Mouse (Mus musculus) thymus, postnatal 36 days (tissue): ENCODE results near the gene Orc3.

Experiments
- DNase-seq, 2 experiments: peaks; one replicate each; pipeline ENCODE4 v3.0.0; 2022; ENCODE audit warnings: mixed read lengths in 2 of 2

Gene Orc3

DNA sequence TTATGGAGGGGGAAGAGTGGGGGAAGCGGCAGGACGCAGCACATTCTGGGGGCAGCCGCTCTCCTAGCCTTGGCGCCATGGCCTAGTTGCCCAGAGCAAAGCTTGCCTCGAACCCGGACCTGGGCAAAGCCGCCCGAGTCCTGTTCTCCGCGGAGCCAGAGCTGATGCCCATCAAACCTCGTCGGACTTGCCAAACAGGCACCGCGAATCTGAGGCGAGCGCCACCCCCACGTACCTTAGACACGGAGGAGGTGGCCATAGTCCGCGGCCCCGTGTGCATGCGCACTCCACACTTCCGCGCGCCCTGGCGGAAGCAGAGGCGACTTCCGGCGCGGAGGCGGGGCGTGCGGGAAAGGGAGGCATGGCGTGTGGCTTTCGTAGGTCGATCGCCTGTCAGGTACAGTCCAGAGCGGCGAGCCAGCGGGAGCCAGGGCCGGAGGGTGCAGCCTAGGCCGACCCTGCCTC, at the start of gene Orc3, which contains the start of gene Rars2:
TSS of gene Orc3 (minus strand) at position 315 of the 465 bp plus-strand sequence.
TSS of gene Rars2 (plus strand) at position 328 of the 465 bp plus-strand sequence.
- peak; percentile 91 for DNase-seq

DNA sequence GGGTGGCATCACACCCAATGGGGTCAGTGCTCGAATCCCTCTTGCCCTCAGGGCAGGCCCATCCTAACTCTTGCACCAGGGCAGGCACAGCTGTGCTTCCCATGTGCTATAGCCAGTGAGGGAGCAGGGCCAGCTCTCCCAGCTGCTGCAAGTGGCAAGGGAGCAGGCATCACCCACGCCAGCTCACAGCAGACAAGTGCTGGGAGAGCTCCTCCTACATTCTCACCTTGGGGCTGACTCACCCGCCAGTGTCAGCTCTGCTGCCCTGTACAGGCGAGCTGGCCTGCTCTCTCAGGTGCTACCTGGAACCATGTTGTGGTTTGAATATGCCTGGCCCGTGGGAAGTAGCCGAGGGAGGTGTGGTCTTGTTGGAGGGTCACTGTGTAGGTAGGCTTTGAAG, 47.2 kb upstream of the Orc3 start:
- no peak for DNase-seq

DNA sequence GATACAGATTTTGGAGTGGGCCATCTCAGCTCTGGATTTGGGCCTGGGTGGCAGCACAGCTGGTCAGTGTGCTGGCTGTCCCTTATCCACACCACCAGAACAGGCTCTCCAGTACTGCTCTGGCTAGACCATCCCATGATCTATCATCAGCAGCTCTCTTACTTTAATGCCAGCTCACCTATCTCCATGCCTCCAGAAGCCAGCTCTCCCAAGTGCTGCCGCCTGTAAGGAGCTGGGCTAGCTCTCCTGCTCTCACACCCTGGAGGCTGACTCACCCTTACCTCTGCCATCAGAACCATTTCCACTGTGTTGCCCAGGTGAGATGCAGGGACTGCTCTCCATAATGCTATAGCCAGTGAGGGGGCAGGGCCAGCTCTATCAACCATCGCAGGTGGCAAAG, 46.8 kb upstream of the Orc3 start:
- no peak for DNase-seq

DNA sequence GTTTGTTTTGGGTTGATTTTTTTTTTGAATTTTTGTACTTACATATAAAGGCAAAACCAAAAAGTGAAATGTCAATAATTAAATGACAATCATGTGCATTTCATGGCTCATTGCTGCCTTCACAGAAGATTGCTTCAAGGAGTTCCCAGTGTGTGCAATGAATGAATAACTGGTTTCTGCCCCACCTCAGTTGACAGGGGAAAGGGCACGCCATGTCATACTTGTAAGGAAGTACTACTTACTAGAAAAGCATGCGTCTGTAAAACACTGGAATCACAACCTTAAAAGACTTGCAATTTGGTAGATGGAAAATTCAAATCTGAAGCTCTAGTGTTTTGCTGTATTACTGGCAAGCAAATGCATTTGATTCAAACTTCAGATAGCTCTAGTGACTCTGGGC, 44.3 kb upstream of the Orc3 start:
- no peak for DNase-seq

DNA sequence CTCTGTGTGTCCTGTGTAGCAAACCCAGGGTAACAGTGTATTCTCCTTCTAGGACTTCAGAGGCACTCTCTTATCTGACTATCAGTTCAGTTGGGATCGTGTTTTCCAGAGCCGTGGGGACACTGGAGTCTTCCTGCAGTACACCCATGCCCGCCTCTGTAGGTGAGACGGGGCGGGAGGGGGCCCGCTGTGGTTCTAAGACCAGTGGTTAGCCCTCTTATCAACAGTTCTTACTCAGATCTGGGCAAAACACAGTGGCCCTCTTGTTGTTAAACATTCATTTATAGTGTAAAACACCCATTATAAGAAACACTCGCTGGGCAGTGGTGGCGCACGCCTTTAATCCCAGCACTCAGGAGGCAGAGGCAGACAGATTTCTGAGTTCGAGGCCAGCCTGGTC, 41.4 kb upstream of the Orc3 start:
- no peak for DNase-seq

DNA sequence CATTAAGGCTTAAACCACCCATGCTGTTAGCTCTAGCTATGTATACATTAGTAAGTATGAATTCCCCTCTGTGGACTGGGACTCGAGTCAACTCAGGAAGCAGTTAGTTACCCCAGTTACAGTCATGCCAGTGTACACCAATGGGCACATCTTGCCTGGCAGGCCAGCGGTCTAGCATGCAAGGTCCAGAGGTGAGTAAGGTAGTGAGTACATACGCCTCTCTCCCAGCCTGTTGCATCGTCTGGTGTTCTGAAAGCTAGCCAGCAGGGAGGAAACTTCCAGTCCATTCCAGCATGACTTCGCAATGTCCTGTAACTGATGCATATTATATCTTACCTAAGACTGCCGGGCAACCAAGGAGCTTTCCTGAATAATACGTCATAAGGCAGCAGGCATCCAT, 38.4 kb upstream of the Orc3 start:
- DNase-seq = no peak

DNA sequence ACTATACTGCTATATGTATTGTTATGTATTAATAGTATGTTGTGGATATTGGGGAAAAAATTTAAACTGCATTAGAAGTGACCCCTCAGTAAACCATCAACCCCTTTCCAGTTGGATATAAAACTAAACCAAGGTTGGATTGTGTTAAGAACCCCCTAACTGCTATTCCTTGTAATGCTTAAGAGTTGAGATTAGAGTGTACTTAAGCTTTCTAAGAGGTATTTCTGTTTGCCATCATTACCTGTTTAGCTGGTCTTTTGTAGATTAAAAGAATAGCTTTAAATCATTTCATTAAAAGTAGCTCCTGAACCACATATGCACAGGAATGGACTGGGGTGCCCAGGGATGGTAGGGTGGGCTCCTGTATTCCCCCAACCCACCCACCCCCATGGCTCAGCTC, 30.0 kb upstream of the Orc3 start:
- no peak for DNase-seq

DNA sequence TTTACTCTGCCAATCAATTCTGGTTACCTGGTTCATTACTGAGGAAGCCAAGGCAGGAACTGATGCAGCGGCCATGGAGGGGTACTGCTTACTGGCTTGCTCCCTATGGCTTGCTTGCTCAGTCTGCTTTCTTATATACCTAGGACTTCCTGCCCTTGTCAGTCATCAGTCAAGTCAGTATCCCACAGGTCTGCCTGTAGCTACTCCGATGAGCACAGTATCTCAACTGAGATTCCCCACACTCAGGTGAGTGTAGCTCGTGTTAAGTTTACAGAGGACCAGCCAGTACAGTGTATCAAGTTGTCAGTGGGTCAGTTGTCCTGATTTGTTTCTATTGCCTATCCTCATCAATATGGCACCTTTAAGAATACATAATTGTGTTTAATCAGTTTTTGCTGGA, 26.0 kb upstream of the Orc3 start:
- no peak for DNase-seq

DNA sequence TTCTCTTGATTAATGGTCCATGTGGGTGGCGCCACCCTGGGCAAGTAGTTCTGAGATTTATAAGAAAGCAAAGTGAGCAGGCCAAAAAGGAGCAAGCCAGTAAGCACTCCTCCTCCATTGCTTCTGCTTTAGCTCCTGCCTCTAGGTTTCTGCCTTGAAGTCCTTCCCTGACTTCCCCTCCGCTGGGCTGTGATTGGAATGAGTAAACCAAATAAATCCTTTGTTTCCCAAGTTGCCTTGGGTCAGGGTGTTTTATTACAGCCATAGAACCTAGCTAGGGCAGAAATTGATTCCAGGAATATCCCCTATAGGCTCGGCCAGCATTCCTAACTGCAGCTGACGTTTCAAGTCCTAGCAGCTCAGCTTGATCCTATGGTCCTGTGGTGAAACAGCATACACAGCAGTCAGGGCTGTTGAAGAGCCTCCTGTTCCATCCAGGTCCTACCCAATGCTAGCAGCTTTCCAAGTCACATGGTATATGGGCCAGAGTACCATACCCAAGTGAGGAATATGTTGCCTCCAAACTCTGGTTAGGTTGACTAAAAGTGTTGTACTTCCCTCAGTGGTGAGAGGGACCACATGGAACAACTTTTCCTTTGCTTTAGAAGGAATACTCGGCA, 25.1 kb upstream of the Orc3 start:
- no peak for DNase-seq

DNA sequence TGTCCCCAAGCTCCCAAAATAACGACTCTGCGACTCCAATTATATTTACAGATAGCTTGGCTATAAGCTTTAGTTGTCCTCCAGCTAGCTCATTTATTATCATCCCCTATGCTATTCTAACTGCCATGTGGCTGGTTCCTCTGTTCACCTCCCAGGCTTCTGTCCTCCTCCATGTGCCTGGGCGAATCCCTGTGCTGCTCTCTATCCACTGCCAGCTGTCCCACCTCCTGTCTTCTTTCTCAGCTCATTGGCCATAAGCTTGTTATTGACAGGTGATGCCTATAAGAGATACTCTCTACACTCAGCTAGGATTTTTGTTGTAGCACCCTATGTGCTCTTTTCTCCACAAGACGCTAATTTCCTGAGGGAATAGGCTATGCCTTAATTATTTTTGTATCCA, 23.1 kb upstream of the Orc3 start:
- no peak for DNase-seq

DNA sequence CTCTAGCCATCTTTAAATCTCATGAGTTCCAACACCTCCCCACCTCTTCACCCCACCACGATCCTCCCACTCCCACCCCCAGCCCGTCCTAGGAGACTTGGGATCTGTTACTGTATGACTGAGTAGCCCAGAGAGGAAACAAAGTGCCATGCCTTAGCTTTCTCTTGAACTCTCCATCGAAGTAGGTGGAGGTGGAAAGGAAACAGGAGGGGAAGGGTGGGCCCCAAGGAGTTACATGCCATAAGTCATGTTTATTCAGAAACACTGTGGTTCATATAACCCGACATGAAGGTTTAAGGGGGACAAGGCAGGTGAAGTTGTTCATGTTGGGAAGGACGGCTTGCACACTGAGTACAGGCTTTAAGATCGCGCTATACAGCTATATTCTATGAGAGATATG, 22.6 kb upstream of the Orc3 start:
- no peak for DNase-seq

DNA sequence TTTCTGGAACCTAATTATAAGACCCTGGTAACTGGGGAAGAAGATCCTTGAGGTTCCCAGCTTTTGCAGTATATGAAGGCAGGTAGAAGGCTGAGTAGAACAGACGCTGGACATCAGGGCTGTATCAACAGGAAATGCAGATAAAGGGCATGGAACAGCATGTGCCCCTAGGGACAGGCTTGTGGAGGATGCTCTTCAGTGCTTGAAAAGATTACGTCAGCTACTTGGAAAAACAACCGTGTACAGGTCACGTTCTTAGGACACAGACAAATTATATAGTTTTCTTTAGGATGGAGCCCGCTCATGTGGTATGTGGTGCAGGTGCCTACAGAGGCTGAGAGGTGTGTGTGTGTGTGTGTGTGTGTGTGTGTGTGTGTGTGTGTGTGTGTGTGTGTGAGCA, 21.3 kb upstream of the Orc3 start:
- no peak for DNase-seq

DNA sequence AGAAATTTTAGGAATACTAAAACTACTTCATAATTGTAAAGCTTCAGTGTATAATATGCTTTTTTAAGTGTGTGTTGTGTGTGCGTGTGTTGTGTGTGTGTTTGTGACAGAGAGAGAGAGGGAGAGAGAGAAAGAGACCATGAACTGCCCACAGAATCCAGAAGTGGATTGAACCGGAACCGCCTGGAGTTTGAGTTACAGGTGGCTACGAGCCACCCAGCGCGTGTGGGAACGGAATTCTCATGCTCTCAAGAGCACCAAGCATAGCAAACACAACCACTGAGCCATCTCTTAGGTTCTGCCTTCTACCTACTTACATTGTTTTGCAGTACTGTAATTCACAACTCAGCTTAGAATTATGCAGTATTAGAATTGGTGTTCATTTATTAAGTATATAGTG, 19.4 kb upstream of the Orc3 start:
- DNase-seq = no peak

DNA sequence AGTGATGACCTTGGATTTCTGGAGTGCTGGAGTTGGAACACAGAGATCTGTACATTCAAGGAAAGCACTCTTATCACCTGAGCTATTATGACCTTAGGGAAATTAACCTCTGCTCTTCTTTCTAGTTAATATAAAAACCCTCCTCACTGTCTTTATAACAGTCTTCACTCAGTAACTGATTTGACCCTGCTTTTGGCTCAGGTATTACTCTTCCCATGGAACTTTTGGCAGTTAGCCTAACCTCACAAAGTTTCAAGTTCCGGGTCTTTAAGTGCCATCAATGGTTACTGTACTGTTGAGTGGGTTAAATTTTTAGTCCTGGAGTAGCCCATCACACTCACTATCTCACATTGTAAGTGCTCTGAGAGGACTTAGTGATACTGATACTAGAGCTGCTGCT, 15.2 kb upstream of the Orc3 start:
- DNase-seq = no peak

DNA sequence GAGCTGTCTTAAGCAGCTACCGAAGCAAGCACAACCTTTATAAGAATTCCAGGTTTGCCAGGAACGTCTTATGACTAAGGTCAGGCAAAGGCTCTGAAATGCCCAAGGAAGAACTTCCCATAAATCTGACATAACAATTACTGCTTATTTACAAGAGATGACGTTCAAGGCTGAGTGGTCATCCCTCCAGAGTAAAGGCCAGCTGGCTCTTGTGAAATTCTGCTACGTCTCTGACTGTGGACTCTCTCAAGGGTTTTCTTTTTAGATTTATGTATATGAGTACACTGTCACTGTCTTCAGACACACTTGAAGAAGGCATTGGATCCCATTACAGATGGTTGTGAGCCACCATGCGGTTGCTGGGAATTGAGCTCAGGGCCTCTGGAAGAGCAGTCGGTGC, 11.7 kb upstream of the Orc3 start:
- DNase-seq = no peak

DNA sequence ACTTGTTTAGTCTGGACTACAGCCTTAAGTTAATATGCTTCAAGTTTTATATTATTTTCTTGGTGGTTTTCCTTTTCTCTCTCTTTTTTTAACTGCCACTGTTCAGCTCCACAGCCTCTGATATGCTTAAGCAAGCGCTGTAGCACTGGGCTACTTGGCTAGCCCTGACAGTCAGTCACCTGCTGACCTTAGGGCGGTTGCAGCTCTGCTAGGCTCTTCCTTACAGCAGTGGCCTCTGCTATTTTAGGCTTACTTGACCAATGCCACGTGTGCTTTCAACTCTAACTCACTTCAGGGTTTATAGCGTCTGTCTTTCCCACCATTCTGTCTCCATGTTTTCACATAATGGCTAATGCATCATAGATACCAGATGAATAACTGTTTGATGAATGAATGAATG, 10.8 kb upstream of the Orc3 start:
- DNase-seq = no peak

DNA sequence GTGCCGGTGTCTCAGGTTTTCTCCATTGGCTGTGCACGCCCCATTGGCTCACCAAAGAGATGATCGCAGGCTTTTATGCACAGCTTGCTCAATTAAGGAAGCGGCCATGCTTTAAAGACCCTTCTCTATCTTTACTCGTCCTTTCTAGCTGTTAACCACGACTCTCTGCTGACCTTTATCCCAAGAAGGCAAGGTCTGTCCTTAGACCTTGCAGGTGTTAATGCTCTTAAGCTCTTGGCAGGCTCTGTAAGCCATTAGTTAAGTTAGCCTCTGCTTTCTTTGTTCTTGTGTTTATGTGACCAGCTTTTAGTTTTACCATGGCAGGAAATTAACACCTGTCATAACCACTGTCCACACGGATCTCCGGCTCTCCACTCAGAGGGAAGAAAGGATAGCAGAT, 1.4 kb upstream of the Orc3 start:
- DNase-seq = no peak

DNA sequence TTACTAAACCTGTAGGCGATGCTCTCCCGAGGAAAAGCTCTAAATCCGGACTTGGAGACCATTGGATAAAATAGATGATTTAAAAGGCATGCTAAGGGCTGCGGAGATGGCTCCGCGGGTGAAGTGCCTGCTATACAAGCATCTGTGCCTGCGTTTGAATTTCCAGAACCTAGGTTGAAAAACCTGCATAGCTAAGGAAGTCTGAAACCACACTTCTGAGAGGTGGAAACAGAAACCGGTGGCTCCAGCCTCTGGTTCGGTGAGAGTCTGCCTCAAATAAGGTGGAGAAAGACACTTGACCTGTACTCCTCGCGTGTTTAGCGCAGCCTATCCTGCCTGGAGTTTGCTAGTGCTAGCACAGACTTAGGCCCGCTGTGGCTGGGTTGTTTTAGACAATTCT, 559 bp upstream of the Orc3 start:
- peak in 1 of 2 experiments; percentile 10 for DNase-seq

DNA sequence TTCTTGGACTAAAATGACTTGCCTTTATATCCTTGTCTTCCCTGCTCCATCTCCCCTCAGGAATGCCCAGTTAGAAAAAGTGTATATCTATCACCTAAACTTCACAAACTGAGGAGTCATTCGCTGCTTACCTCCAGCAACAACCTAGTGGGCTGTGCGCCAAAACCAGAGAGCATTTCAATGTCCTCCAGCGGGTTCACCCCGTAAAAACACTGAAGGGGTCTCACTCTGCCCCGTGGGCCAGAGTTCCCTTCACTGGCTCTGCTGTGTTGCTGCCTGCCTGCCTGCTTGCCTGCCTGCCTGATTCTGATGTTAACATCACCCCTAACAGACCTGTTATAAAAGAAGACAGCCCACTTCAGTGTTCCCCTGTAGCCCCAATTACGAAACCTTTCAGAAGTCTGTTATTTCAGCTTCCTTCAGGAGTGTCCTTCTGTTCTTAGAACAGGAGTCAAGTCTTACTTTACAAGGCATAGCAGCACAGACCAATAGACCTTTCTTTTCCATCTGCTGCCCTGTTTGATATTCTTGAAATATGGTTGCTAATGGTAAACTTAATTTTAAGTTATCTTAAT, 1.1 kb downstream of the Orc3 start:
- peak in 1 of 2 experiments; percentile 11 for DNase-seq

DNA sequence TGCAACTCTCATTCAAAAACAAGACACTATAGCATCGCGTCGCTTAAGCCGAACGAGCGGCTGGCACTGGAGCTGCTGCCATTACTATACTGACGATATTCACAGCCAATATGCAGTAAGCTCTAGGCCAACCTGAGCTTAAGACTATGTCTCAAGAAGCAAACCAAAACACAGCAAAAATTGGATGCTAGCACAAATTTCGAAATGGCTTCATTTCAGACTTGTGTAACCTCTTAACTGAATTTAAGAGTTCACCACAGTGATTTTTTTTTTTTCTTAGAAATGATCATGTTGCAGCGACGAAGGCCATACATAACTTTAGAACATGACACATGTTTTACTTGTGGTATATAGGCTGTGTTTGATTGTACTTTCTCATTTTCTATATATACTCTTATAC, 8.1 kb downstream of the Orc3 start:
- DNase-seq = no peak

DNA sequence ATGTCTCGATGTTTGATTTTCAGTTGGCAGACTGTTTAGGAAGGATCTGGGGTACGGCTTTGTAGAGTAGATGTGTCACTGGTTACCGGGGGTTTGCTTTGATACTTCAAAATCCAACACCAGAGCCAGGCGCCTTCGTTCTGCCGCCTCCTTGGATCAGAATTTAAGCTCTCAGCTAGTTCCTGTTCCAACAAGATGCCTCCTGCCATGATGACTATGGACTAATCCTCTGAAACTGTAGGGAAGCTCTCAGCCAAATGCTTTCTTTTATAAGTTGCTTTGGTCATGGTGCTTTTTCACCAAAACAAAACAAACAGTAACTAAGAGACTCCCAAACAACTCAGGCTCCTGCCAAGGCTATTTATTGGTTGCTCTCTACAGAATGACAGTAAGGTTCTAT, 11.6 kb downstream of the Orc3 start:
- no peak for DNase-seq

DNA sequence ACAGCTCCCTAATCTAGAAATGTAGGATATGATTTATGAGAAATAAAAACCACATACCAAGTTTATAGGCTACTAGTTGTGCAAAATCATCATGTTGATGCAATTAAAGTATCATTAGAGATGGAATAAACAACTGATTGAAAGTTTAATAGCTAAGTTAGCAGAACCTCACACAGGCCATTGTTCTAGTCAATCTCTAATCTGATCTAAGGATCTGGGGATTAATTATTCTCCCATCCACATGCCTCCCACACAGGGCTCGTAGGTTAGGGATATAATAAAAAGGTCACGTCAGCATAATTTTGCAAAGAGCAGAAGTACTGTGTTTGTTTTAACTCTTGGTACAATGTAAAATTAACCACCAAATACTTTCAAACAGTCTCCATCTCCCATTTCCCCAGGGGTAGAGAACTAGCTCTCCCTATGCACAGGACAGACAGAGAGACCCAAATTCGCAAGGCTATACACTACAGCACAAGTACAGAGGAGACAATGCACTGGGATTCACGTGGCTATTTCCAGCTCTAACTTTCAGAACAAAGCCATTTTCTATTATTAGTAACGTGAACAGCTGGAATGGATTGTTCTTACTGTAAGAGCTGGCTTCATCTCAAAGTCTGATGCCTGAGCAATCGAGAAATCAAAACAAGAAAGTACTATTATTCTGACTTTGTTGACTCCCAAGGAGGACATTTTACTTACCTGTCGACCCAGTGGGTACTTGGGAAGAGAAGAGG, 29.7 kb downstream of the Orc3 start:
- DNase-seq = no peak

DNA sequence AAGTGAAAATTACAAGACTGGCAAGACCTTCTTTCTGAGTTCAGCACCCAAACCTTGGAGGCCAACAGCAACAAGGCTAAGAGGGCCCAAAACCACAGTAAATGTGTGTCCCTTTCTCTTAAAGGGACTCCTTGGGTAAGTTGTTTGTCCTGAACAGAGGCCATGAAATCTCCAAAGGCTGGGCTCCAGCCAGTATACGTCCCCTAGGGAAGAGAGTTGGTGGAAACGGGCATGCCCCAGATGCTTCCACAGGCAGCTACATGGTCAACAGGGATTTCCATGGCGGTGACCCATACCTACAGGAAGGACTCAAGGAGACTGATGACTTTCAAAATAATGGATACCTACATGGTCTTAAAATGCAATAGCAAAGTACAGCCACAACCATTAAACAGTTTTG, 31.3 kb downstream of the Orc3 start:
- DNase-seq = no peak

DNA sequence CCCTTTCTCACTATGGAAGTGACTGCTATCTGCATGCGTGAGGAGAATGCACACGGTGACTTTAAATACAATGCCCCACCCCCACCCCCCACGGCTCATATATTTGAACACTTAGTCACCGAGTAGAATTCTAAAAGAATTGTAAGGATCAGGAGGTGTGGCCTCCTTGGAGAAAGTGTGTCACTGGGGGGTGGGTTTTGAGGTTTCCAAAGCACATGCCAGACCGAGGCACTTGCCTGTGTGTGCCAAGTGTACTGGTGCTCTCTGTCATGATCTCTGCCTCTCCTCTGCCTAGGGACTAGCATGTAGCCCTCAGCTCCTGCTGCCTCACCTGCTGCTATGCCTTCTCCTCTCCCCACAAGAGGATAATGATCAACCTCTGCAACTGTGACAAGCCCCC, 32.3 kb downstream of the Orc3 start:
- DNase-seq = no peak
